Mouse (Mus musculus) liver, postnatal 0 days (tissue): Measurements from ENCODE around the gene Abcc3. TPM values are rescaled to one million over a fixed set of nuclear protein-coding genes. Genes with fewer than 3 reads are reported as not detected.

Experiments used
- ATAC-seq: fragments of 200-750 bp; cut with Nextera tagmentation; 2 replicates; pipeline ENCODE4 v1.8.0; 2017; ENCODE audit warnings: mild to moderate bottlenecking, moderate library complexity
- DNase-seq: peaks from one replicate; pipeline ENCODE4 v3.0.0-alpha.2; 2016
- H3K27ac ChIP-seq: fragments of 300-500 bp; sonication (generic); 2 replicates; pipeline ENCODE4 v1.5.1; 2014; ENCODE audit warnings: antibody characterized with exemption, moderate library complexity, mild to moderate bottlenecking, low read depth
- H3K27me3 ChIP-seq: fragments of 300-500 bp; sonication (generic); 2 replicates; pipeline ENCODE4 v1.6.1; 2014; ENCODE audit warnings: low read length, control low read depth, mixed read lengths; ENCODE audit not compliant: insufficient read depth
- H3K36me3 ChIP-seq: fragments of 300-500 bp; sonication (generic); replicated peaks from 2 replicates; pipeline ENCODE4 v1.6.1; 2014; ENCODE audit warnings: mild to moderate bottlenecking, control low read depth, low read length, moderate library complexity, mixed read lengths; ENCODE audit not compliant: insufficient read depth
- H3K4me1 ChIP-seq: fragments of 300-500 bp; sonication (generic); 2 replicates; pipeline ENCODE4 v1.6.1; 2014; ENCODE audit warnings: antibody characterized with exemption, mild to moderate bottlenecking, control low read depth; ENCODE audit not compliant: insufficient read depth
- H3K4me2 ChIP-seq: fragments of 300-500 bp; sonication (generic); 2 replicates; pipeline ENCODE4 v1.6.1; 2014; ENCODE audit warnings: low read depth, mild to moderate bottlenecking, low read length, moderate library complexity, mixed read lengths
- H3K4me3 ChIP-seq: fragments of 300-500 bp; sonication (generic); 2 replicates; pipeline ENCODE4 v1.5.1; 2014; ENCODE audit warnings: low read depth, low read length
- H3K9ac ChIP-seq: fragments of 300-500 bp; sonication (generic); replicated peaks from 2 replicates; pipeline ENCODE4 v1.6.1; 2014; ENCODE audit warnings: mild to moderate bottlenecking, moderate library complexity
- H3K9me3 ChIP-seq: fragments of 300-500 bp; sonication (generic); 2 replicates; pipeline ENCODE4 v1.6.1; 2016; ENCODE audit warnings: mild to moderate bottlenecking, control low read depth, low read length, mixed read lengths
- CTCF ChIP-seq: sonication (generic); IDR thresholded peaks from 2 replicates; pipeline ENCODE4 v1.5.1; 2016; ENCODE audit warnings: antibody characterized with exemption, low read depth
- EP300 ChIP-seq: IDR thresholded peaks from 2 replicates; pipeline ENCODE4 v1.6.1; 2016; ENCODE audit warnings: antibody characterized with exemption, low read depth, mild to moderate bottlenecking
- WGBS: fragments of 180-500 bp; shearing (Covaris S2); extraction: QIAGEN DNeasy Blood & Tissue Kit; methylation state at CpG from one replicate; pipeline ENCODE4 v1.1.7; 2014; ENCODE audit not compliant: insufficient replicate concordance; 5-methylcytosine and 5-hydroxymethylcytosine counted together
- polyA plus RNA-seq: library from polyadenylated mRNA; unstranded; fragments of >200 nt; fragmentation: Nextera tagmentation; extraction: Ambion mirVana; gene quantifications from 2 replicates; pipeline ENCODE4 v1.2.1, GENCODE M21; 2015

Abcc3 gene
- polyA plus RNA-seq, 1 experiment from 2014 or later = 8.3 TPM

DNA sequence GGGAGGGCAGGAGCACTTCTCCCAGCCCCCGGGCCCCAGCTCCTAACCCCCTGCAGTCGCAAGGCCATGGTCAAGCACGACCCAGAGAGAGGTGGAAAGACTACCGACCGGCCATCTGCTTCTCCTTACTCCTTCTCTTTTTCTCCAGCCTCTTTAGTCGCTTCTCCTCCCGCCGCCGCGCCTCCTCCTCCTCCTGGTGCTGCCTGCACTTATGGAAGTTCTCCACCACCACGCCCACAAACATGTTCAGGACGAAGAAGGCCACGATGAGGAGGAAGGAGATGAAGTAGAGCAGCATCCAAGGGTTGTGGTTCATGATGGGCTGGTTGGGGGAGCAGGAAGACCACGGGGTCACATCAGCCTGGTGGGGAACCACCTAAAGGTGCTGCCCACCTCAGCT lies 32.9 kb upstream of the Abcc3 start:
- 53% methylated on average over 13 of the region's 14 CpGs for WGBS
- H3K27me3 ChIP-seq = peaks cover 3% of the 10 kb centered on the region; the same call in 1 of the 2 replicates
- H3K9ac ChIP-seq = no peak overlapping the region

DNA sequence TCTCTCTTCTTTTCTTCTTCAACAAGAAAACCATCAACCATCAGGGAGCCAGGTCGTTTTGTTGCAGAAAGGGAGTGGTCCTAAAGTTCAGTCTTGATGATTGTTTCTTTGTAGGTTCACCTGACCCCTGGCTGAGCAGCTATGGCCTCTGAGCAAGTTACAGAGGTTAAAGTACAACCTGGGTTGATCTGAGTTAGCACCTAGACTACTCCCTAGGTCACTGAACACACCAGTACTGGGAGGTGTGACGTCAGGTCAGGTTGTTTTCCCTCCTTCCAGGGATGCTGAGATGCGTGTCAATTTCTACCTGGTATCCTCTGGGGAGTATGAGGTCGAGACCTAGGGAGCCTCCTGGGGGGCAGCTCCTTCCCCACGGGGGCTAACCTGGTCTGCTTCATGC lies 32.4 kb upstream of the Abcc3 start:
- no peaks in the 10 kb centered on the region for H3K36me3 ChIP-seq
- no peak overlapping the region for H3K27ac ChIP-seq
- DNase-seq (no peak), ATAC-seq (0 out of 2 replicates have a peak, but pooled peaks have one; percentile 29)
- H3K4me3 ChIP-seq = no peak overlapping the region
- H3K4me2 ChIP-seq = no peak overlapping the region
- 42% methylated on average over 5 of the region's 5 CpGs for WGBS
- H3K9me3 ChIP-seq = no peaks in the 10 kb centered on the region
- peaks cover 3% of the 10 kb centered on the region; the same call in 1 of the 2 replicates for H3K27me3 ChIP-seq
- H3K9ac ChIP-seq = no peak overlapping the region
- no peak for TF ChIP-seq CTCF
- no peak for TF ChIP-seq EP300
- peaks cover 5% of the 10 kb centered on the region for H3K4me1 ChIP-seq

More for the DNA sequence above, 32.9 kb upstream of the Abcc3 start:
- Histone ChIP-seq H3K36me3 (no peaks in the 10 kb centered on the region), H3K4me1 (peaks cover 5% of the 10 kb centered on the region), H3K4me2 (no peak overlapping the region), H3K27ac (no peak overlapping the region), H3K9me3 (no peaks in the 10 kb centered on the region), H3K4me3 (no peak overlapping the region)
- TF ChIP-seq EP300 = no peak
- no peak for TF ChIP-seq CTCF
- ATAC-seq (no peak), DNase-seq (no peak)

DNA sequence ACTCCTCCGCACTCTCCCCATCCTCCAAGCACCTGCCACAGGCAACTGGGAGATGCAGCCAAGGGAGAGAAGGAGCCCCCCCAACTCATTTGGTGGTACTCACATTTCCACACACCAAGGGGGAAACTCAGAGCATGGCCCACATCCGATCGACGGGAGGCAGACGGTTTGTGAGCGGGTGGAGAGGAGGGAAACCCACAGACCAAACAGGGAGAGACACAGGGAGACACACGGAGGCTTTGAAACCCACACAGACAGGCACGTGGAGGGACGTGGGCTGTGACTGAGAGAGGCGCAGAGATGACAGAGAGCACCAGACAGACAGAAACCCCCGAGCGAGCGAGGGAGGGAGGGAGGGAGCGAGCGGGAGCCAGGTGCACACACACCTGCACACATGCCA lies 31.6 kb upstream of the Abcc3 start:
- peaks cover 3% of the 10 kb centered on the region; the same call in 1 of the 2 replicates for H3K27me3 ChIP-seq
- H3K36me3 ChIP-seq = no peaks in the 10 kb centered on the region
- no peak for ATAC-seq
- no peak overlapping the region for H3K9ac ChIP-seq
- no peak for DNase-seq
- no peak overlapping the region for H3K4me2 ChIP-seq
- TF ChIP-seq CTCF (no peak), EP300 (no peak)
- H3K9me3 ChIP-seq = no peaks in the 10 kb centered on the region
- no peak overlapping the region for H3K27ac ChIP-seq
- no peak overlapping the region for H3K4me3 ChIP-seq
- 38% methylated on average over 15 of the region's 15 CpGs for WGBS
- peaks cover 5% of the 10 kb centered on the region for H3K4me1 ChIP-seq

DNA sequence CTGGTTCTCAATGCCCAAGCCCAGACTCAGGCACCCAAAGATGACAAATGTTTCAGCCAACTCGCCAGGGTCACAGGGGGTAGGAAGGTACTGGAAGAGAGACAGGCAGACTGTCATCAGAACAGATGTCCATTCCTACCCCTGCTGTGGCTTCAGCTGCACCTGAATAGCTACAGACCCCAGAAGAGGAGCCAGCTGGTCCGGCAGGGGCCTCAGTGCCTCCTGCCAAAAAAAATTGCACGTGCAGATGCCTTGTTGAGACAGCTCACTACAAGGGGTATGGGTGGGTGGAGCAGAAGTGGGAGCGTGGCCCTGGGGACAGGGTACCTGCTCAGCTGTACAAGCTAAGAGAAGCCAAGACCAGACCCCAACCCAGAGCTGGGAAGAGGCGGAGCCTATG lies 31.1 kb upstream of the Abcc3 start:
- peaks cover 3% of the 10 kb centered on the region; the same call in 1 of the 2 replicates for H3K27me3 ChIP-seq
- DNase-seq = no peak
- TF ChIP-seq CTCF (no peak), EP300 (no peak)
- WGBS = 53% methylated on average over 5 of the region's 5 CpGs
- no peaks in the 10 kb centered on the region for H3K9me3 ChIP-seq
- no peak overlapping the region for H3K27ac ChIP-seq
- no peak overlapping the region for H3K4me2 ChIP-seq
- ATAC-seq = no peak
- H3K4me1 ChIP-seq = peaks cover 5% of the 10 kb centered on the region
- no peak overlapping the region for H3K4me3 ChIP-seq
- no peaks in the 10 kb centered on the region for H3K36me3 ChIP-seq
- no peak overlapping the region for H3K9ac ChIP-seq

DNA sequence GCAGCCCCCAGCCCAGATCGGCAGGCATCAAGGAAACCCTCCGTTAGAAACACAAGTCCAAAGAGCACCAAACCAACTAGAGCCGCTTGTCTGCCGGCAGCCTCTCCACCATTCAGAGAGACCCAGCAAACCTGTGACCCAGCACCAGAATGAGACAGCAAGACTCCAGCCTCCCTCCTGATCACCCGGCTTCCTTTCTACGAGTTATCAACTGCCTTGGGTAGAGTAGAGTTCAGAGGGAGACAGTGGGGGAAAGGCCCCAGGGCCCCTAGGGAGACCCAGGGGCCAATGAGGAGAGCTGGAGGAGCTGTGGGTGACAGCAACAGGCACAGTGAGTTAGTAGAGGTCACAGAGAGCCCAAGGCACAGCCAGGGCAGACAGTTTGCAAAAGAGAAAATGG lies 28.2 kb upstream of the Abcc3 start:
- DNase-seq (no peak), ATAC-seq (no peak)
- Histone ChIP-seq H3K36me3 (no peaks in the 10 kb centered on the region), H3K4me2 (no peak overlapping the region), H3K4me1 (no peaks in the 10 kb centered on the region), H3K9me3 (no peaks in the 10 kb centered on the region), H3K9ac (no peak overlapping the region), H3K4me3 (no peak overlapping the region), H3K27ac (no peak overlapping the region), H3K27me3 (peaks cover 9% of the 10 kb centered on the region; the same call in 1 of the 2 replicates)
- WGBS = 55% methylated on average over 6 of the region's 6 CpGs
- TF ChIP-seq EP300 = no peak
- no peak for TF ChIP-seq CTCF

DNA sequence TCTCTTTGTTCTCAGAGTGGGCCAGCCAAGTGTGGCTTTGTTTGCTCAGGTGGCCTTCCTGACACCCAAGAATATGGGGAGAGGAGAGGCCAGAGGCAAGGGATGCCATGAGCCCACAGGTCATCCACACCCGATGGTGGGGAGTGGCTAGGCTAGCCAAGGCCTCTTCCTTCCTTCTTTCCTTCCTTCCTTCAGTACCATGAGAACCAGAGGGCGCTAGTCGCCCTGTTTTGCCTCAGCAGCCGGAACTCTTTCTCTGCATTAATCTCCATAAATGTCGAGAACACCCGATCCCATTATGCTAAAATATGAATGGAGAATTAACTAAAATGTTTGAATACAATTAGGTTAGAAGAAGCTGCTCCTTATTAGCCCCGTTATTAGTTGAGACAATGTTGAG lies 27.5 kb upstream of the Abcc3 start:
- no peak for DNase-seq
- 20% methylated on average over 7 of the region's 7 CpGs for WGBS
- peaks cover 15% of the 10 kb centered on the region; the same call in 1 of the 2 replicates for H3K27me3 ChIP-seq

More for the DNA sequence above, 27.5 kb upstream of the Abcc3 start:
- Histone ChIP-seq H3K4me1 (no peaks in the 10 kb centered on the region), H3K4me3 (no peak overlapping the region), H3K9ac (no peak overlapping the region), H3K9me3 (no peaks in the 10 kb centered on the region), H3K27ac (no peak overlapping the region), H3K4me2 (no peak overlapping the region), H3K36me3 (no peaks in the 10 kb centered on the region)
- no peak for TF ChIP-seq EP300
- peak; percentile 52 for TF ChIP-seq CTCF
- no peak for ATAC-seq
